Mouse (Mus musculus): ENCODE results near the gene Smg8.

Smg8 gene

GRCm38 (mm10) chr11:87043052-87043451, 43.5 kb downstream of the Smg8 start:
- no peak for DNase-seq (ENCODE audit: low spot score)

GRCm38 (mm10) chr11:87039307-87039963, 47.1 kb downstream of the Smg8 start:
- DNase-seq (ENCODE audit: low spot score), result no peak

GRCm38 (mm10) chr11:87036180-87036579, 50.4 kb downstream of the Smg8 start:
- DNase-seq (ENCODE audit: low spot score), result no peak

GRCm38 (mm10) chr11:87028212-87028611, 58.4 kb downstream of the Smg8 start:
- no peak for DNase-seq (ENCODE audit: low spot score)

All from layer of hippocampus, adult 11-12 months (tissue).